Mouse (Mus musculus) cerebellum, postnatal 14 days (tissue): ENCODE results near the gene Rnpc3.

Experiments
- DNase-seq, 2 experiments: peaks; one replicate each; pipeline ENCODE4 v3.0.0; 2021; ENCODE audit warnings: mixed read lengths in 2 of 2

The Rnpc3 gene

DNA sequence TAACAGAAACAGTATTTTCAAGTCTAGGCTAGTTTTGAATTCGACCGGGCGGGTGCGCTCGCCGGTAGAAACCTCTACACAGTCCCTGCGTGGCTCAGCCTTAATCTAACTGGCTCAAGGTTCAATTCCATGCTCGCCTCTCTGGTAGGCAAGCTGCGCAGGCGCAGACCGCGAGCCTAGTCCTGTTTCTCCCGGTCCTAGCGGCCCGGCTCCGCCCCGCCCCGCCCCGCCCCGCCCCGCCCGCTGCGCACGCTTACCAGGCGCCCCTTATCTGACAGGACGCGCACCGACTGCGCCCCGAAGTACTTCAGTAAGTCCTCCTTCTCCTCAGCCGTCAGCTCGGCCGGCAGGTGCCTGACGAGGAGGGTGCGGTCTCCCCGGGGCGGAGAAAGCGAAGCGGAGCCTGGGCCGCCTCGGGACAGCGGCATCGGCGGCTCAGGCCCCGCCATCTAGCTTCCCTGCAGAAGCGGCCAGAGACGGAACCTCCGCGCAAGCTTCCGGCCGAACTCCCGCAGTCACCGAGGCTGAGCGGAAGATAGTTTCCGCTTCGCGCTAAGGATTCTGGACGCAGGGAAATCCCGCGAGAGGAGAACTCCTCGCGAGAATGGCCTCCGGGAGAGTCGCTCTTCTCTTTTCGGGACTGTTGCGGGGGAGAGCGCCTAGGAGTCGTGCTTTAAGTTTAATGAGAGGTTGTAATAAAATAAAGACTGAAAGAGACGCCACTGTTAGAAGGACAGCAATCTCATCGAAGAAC, at the start of gene Rnpc3:
TSS of gene Rnpc3 (minus strand) at position 544 of the 754 bp plus-strand sequence.
- DNase-seq, result peak; percentile 98

DNA sequence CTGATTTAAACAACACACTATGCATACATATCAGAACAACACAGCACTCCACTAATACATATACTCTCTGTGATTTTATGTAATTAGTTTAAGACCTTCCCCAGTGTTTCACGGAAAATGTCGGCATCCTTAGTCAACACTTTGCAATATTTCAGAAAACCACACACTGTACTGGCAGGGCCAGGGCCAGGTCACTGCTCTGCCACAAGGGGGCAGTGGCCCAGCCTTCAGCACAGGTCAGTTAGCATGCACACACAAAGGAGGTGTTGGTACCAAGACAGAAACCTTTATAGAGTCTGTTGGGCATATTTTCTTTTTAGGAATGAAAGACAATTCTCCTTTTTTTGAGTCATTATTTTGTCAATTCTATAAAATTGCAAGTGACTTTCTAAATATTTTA, 27.0 kb upstream of the Rnpc3 start:
- DNase-seq, result peak; percentile 34 to 58

- no peak for DNase-seq
These were observed 24.4 kb upstream of the Rnpc3 start for GRCm38 (mm10) chr3:113654335-113654734.

GRCm38 (mm10) chr3:113651386-113651785, 21.4 kb upstream of the Rnpc3 start:
- peak in 1 of 2 experiments; percentile 28 for DNase-seq

- DNase-seq, result no peak
These were observed 9.6 kb upstream of the Rnpc3 start for GRCm38 (mm10) chr3:113639545-113639944.

- DNase-seq, result no peak
These were observed 4.3 kb upstream of the Rnpc3 start for GRCm38 (mm10) chr3:113634220-113634619.

GRCm38 (mm10) chr3:113631611-113632010, 1.7 kb upstream of the Rnpc3 start:
- DNase-seq, result no peak

GRCm38 (mm10) chr3:113630564-113630963, 615 bp upstream of the Rnpc3 start:
- DNase-seq, result peak in 1 of 2 experiments; percentile 31

DNA sequence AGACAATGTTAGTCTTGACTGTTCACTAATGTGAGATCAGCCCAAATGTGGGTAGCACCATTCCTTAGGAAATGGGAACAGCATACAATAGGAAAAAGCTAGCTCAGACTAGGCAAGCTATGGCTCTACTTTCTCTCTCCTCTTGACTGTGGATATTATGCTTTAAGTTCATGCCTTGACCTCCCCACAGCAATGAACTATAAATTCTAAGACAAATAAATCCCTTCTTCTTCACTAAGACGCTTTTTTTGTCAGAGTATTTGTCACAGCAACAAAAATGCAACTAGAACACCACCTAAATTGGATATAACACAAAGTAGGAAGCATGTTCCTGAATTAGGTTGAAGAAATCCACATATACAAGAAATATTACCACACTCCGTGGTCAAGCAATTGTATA, 23.4 kb downstream of the Rnpc3 start, which contains the start of gene Amy1:
TSS of gene Amy1 (minus strand) at position 101 of the 400 bp plus-strand sequence.
- DNase-seq, result no peak

GRCm38 (mm10) chr3:113590844-113591243, 39.1 kb downstream of the Rnpc3 start:
- no peak for DNase-seq

- no peak for DNase-seq
These were observed 55.4 kb downstream of the Rnpc3 start for GRCm38 (mm10) chr3:113574578-113574977.

DNA sequence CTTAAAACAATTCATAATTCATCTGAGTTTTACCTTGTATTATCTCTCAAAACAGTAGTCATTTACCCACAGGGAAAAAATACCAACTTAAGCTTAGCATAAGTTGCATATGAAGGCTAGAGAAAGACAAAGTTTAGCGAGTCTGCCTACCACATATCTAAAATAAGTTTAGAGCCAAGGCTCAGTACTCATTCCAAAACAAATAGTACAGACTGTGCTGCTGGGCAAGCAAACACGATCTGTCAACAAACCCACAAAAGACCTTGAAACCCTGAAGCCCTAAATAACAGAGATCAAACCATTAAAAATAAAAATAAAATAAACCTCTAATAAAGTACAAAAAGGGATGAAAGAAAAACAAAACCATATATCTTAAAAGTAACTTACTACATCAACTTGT, 55.8 kb downstream of the Rnpc3 start:
- no peak for DNase-seq

- no peak for DNase-seq
These were observed 57.8 kb downstream of the Rnpc3 start for GRCm38 (mm10) chr3:113572158-113572557.
